Comparison of ENCODE assay signal across 8 mouse cellular contexts in genomic region chr7:100974135-100974903, GRCm38 (mm10). TPM values are rescaled to one million over a fixed set of nuclear protein-coding genes. Genes with fewer than 3 reads are reported as not detected.
DNase-seq lines count a peak whose midpoint lies in the region; ATAC-seq lines count a peak whose summit lies in the region.

Gene P2ry6 (minus strand): TSS chr7:100974649.

- no peaks in the 10 kb centered on the region for H3K36me3 ChIP-seq in kidney, embryonic 14.5 days (ENCODE audit: control insufficient read depth, insufficient read depth, low read length)
- no peaks in the 10 kb centered on the region for H3K36me3 ChIP-seq in heart, embryonic 11.5 days (ENCODE audit: control insufficient read depth, insufficient read depth, low read length)
- H3K36me3 ChIP-seq in limb, embryonic 15.5 days, result no peaks in the 10 kb centered on the region

- WGBS in kidney, embryonic 14.5 days, result 6% methylated on average over 36 of the region's 36 CpGs
- 3% methylated on average over 36 of the region's 36 CpGs for WGBS in heart, embryonic 11.5 days (ENCODE audit: insufficient replicate concordance)
- 5% methylated on average over 36 of the region's 36 CpGs for WGBS in limb, embryonic 15.5 days

- peak within 1 kb of the TSS; percentile 19; the same call in 1 of the 2 replicates for H3K9ac ChIP-seq in kidney, embryonic 14.5 days (ENCODE audit: low read depth, low read length)
- peak within 1 kb of the TSS; percentile 64 for H3K9ac ChIP-seq in heart, embryonic 11.5 days (ENCODE audit: low read depth, low read length)
- H3K9ac ChIP-seq in limb, embryonic 15.5 days, result 0 out of 2 replicates have a peak within 1 kb of the TSS, but pooled peaks have one; percentile 29

- H3K27me3 ChIP-seq in kidney, embryonic 14.5 days (ENCODE audit: control insufficient read depth, insufficient read depth, low read length), result peaks cover 26% of the 10 kb centered on the region
- H3K27me3 ChIP-seq in heart, embryonic 11.5 days (ENCODE audit: control insufficient read depth, insufficient read depth, low read length), result peaks cover 37% of the 10 kb centered on the region
- peaks cover 19% of the 10 kb centered on the region for H3K27me3 ChIP-seq in limb, embryonic 15.5 days

- no peak for DNase-seq in kidney, adult 11 months
- DNase-seq in adrenal gland, adult (ENCODE audit: inconsistent age in 2 of 2, low spot score in 1 of 2), result peak; percentile 79 to 91
- DNase-seq in left cerebral cortex, postnatal 14 days (ENCODE audit: low spot score in 2 of 2), result no peak
- no peak for DNase-seq in urinary bladder, adult 18-20 months (ENCODE audit: low spot score in 2 of 2)

- intact Hi-C loops in left cerebral cortex, postnatal 14 days (cut with DNase I), result no loop called here

- peak within 1 kb of the TSS; percentile 36 for H3K4me3 ChIP-seq in kidney, embryonic 14.5 days (ENCODE audit: low read length)
- H3K4me3 ChIP-seq in heart, embryonic 11.5 days (ENCODE audit: low read depth, low read length), result peak within 1 kb of the TSS; percentile 46
- H3K4me3 ChIP-seq in limb, embryonic 15.5 days, result peak within 1 kb of the TSS; percentile 35

- peaks cover 8% of the 10 kb centered on the region for H3K4me1 ChIP-seq in kidney, embryonic 14.5 days (ENCODE audit: control insufficient read depth, insufficient read depth, low read length)
- peaks cover 19% of the 10 kb centered on the region for H3K4me1 ChIP-seq in heart, embryonic 11.5 days (ENCODE audit: control insufficient read depth, insufficient read depth, low read length)
- peaks cover 23% of the 10 kb centered on the region for H3K4me1 ChIP-seq in limb, embryonic 15.5 days

- ATAC-seq in kidney, embryonic 14.5 days (ENCODE audit: low FRiP score, low TSS enrichment), result peak; percentile 41; the same call in 1 of the 2 replicates
- peak; percentile 46; the same call in 1 of the 2 replicates for ATAC-seq in heart, embryonic 11.5 days (replicated peaks; ENCODE audit: insufficient number of reproducible peaks, low FRiP score, low TSS enrichment)
- no peak; the same call in 1 of the 2 replicates for ATAC-seq in limb, embryonic 15.5 days (ENCODE audit: insufficient number of reproducible peaks, low FRiP score, low TSS enrichment, low read depth)
- ATAC-seq in monocyte, adult 5-6 weeks (replicated peaks; ENCODE audit: insufficient number of reproducible peaks, low FRiP score, low TSS enrichment, poor library complexity, severe bottlenecking), result no peak

- H3K9me3 ChIP-seq in kidney, embryonic 14.5 days (ENCODE audit: control insufficient read depth, low read length), result no peaks in the 10 kb centered on the region
- H3K9me3 ChIP-seq in heart, embryonic 11.5 days (replicated peaks; ENCODE audit: control insufficient read depth, low read length), result no peaks in the 10 kb centered on the region
- no peaks in the 10 kb centered on the region for H3K9me3 ChIP-seq in limb, embryonic 15.5 days

- H3K4me2 ChIP-seq in kidney, embryonic 14.5 days (replicated peaks; ENCODE audit: low read depth, low read length), result peak within 1 kb of the TSS; percentile 72
- H3K4me2 ChIP-seq in heart, embryonic 11.5 days, result peak within 1 kb of the TSS; percentile 81
- H3K4me2 ChIP-seq in limb, embryonic 15.5 days, result peak within 1 kb of the TSS; percentile 57

- no peak within 1 kb of the TSS for H3K27ac ChIP-seq in kidney, embryonic 14.5 days (ENCODE audit: low read depth, low read length)
- H3K27ac ChIP-seq in heart, embryonic 11.5 days (ENCODE audit: low read depth, low read length), result no peak within 1 kb of the TSS
- no peak within 1 kb of the TSS for H3K27ac ChIP-seq in limb, embryonic 15.5 days

RNA-seq across cellular contexts. Expression of gene P2ry6, which starts in this region (rescaled TPM):
- polyA plus RNA-seq in kidney, embryonic 14.5 days (2014; fragmentation: Nextera tagmentation; extraction: Ambion mirVana), result 3.6 and 4.4 TPM in 2 replicates
- polyA plus RNA-seq in heart, embryonic 11.5 days (2014; fragmentation: Nextera tagmentation; extraction: Ambion mirVana), result 2.1 and 2.8 TPM in 2 replicates
- polyA plus RNA-seq in limb, embryonic 15.5 days (2015; fragmentation: Nextera tagmentation; extraction: Ambion mirVana), result 6.0 and 7.9 TPM in 2 replicates
- 15.7 to 27.7 TPM (median 22.9 TPM) in 3 replicates for total RNA-seq in monocyte, adult 5-6 weeks (2017)
- total RNA-seq in left cerebral cortex, postnatal 14 days (2021), result 1 to 10 TPM; 4.2 to 4.3 TPM

Comparison
In these comparisons a context has a peak if more than half of its experiments do, and no peak if none do; other contexts are left out.
1. ATAC-seq: peak in kidney, embryonic 14.5 days (single experiment) and heart, embryonic 11.5 days (single experiment); none in limb, embryonic 15.5 days (single experiment) and monocyte, adult 5-6 weeks (single experiment).
2. DNase-seq: peak in adrenal gland, adult (2 of 2); none in kidney, adult 11 months (single experiment), left cerebral cortex, postnatal 14 days (0 of 2) and urinary bladder, adult 18-20 months (0 of 2).
3. Peak in every context shown above with its lines, with median percentiles within 50 percentile points of each other: H3K4me2 ChIP-seq, H3K4me3 ChIP-seq and H3K9ac ChIP-seq.